Comparison of ENCODE assay signal across 22 mouse cellular contexts in the genomic region with DNA sequence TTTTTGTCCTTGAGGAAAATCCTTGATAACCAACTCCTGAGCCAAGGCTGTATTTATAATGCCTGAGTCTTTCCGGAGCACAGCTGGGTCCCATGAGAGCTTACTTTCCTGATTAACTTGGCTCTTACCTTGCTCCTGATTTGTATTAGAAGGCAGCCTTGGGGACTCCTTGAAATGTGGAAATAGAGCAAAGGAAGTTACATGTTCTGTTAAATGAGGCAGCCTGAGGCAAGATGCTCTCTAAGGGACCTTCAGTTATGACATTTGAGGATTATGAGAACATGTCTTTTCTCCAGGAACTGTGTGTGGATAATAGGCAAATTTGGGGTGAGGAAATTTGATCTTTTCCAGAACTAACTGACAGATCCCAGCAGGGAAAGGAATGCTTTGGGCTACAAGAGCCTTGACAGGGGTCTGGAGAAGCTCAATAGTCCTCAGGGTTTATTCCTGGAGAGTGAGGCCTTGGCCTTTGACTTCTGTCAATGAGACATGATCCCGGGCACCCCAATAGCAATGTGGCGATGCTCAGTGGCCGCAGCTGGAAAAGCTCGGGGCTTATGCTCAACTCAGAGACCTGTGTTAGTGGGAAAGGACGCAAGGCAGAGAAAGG. TPM values are rescaled to one million over a fixed set of nuclear protein-coding genes. Genes with fewer than 3 reads are reported as not detected.
A peak's percentile ranks its signal among the peaks of the same experiment; 100 is the strongest.
DNase-seq lines count a peak whose midpoint lies in the region; ATAC-seq and TF ChIP-seq lines count a peak whose summit lies in the region.
"Had no signal": no experiment of that assay in that cellular context is flagged by ENCODE, and none has a peak within 500 bp of the region (broad histone marks: within the 10 kb centered on the region; RNA-seq: fewer than 3 reads in every experiment).

No protein-coding gene starts in this region.

- H3K4me2 ChIP-seq in heart, embryonic 16.5 days (ENCODE audit: low read depth, low read length): no peak overlapping the region
- no peak overlapping the region for H3K4me2 ChIP-seq in limb, embryonic 14.5 days (replicated peaks; ENCODE audit: low read depth, low read length, severe bottlenecking)
- no peak overlapping the region for H3K4me2 ChIP-seq in kidney, embryonic 14.5 days (replicated peaks; ENCODE audit: low read depth, low read length)
- H3K4me2 ChIP-seq: kidney, embryonic 15.5 days; liver, embryonic 12.5 days; lung, embryonic 14.5 days; midbrain, embryonic 12.5 days had no signal

- no peaks in the 10 kb centered on the region for H3K27me3 ChIP-seq in heart, embryonic 16.5 days (ENCODE audit: control insufficient read depth, insufficient read depth, low read length)
- no peaks in the 10 kb centered on the region for H3K27me3 ChIP-seq in embryonic facial prominence, embryonic 10.5 days (replicated peaks; ENCODE audit: low read depth, poor library complexity, severe bottlenecking)
- H3K27me3 ChIP-seq in limb, embryonic 14.5 days (ENCODE audit: control insufficient read depth, insufficient read depth, low read length): no peaks in the 10 kb centered on the region
- H3K27me3 ChIP-seq in kidney, embryonic 14.5 days (ENCODE audit: control insufficient read depth, insufficient read depth, low read length): no peaks in the 10 kb centered on the region
- H3K27me3 ChIP-seq: kidney, embryonic 15.5 days; liver, embryonic 12.5 days; midbrain, embryonic 12.5 days had no signal

- no peak overlapping the region for H3K4me3 ChIP-seq in heart, embryonic 16.5 days (ENCODE audit: low read length)
- no peak overlapping the region for H3K4me3 ChIP-seq in embryonic facial prominence, embryonic 10.5 days
- no peak overlapping the region for H3K4me3 ChIP-seq in limb, embryonic 14.5 days (replicated peaks; ENCODE audit: low read length)
- no peak overlapping the region for H3K4me3 ChIP-seq in kidney, embryonic 14.5 days (ENCODE audit: low read length)
- H3K4me3 ChIP-seq: hindbrain, embryonic 10.5 days; kidney, embryonic 15.5 days; liver, embryonic 12.5 days; midbrain, embryonic 12.5 days had no signal

- no peaks in the 10 kb centered on the region for H3K9me3 ChIP-seq in heart, embryonic 16.5 days (replicated peaks; ENCODE audit: control insufficient read depth, low read length)
- H3K9me3 ChIP-seq in embryonic facial prominence, embryonic 10.5 days: no peaks in the 10 kb centered on the region
- H3K9me3 ChIP-seq in limb, embryonic 14.5 days (ENCODE audit: control insufficient read depth, low read length): no peaks in the 10 kb centered on the region
- H3K9me3 ChIP-seq in kidney, embryonic 14.5 days (ENCODE audit: control insufficient read depth, low read length): no peaks in the 10 kb centered on the region
- H3K9me3 ChIP-seq: hindbrain, embryonic 10.5 days; kidney, embryonic 15.5 days; liver, embryonic 12.5 days; midbrain, embryonic 12.5 days had no signal

- no peaks in the 10 kb centered on the region for H3K36me3 ChIP-seq in heart, embryonic 16.5 days (ENCODE audit: control insufficient read depth, insufficient read depth)
- H3K36me3 ChIP-seq in embryonic facial prominence, embryonic 10.5 days (replicated peaks): no peaks in the 10 kb centered on the region
- no peaks in the 10 kb centered on the region for H3K36me3 ChIP-seq in limb, embryonic 14.5 days (ENCODE audit: control insufficient read depth, insufficient read depth, low read length)
- H3K36me3 ChIP-seq in kidney, embryonic 14.5 days (ENCODE audit: control insufficient read depth, insufficient read depth, low read length): no peaks in the 10 kb centered on the region
- H3K36me3 ChIP-seq: hindbrain, embryonic 10.5 days; kidney, embryonic 15.5 days; liver, embryonic 12.5 days; midbrain, embryonic 12.5 days had no signal

- H3K27ac ChIP-seq in heart, embryonic 16.5 days (ENCODE audit: low read length): peak overlapping the region; percentile 68
- H3K27ac ChIP-seq in embryonic facial prominence, embryonic 10.5 days (replicated peaks): no peak overlapping the region
- H3K27ac ChIP-seq in limb, embryonic 14.5 days (replicated peaks; ENCODE audit: low read depth, low read length): no peak overlapping the region
- H3K27ac ChIP-seq in kidney, embryonic 14.5 days (ENCODE audit: low read depth, low read length): no peak overlapping the region
- H3K27ac ChIP-seq: hindbrain, embryonic 10.5 days; kidney, embryonic 15.5 days; liver, embryonic 12.5 days; midbrain, embryonic 12.5 days had no signal

- H3K4me1 ChIP-seq in heart, embryonic 16.5 days (ENCODE audit: control insufficient read depth, insufficient read depth, low read length): peaks cover 3% of the 10 kb centered on the region; the same call in 1 of the 2 replicates
- no peaks in the 10 kb centered on the region for H3K4me1 ChIP-seq in embryonic facial prominence, embryonic 10.5 days
- no peaks in the 10 kb centered on the region for H3K4me1 ChIP-seq in limb, embryonic 14.5 days (ENCODE audit: control insufficient read depth, insufficient read depth, low read length)
- no peaks in the 10 kb centered on the region for H3K4me1 ChIP-seq in kidney, embryonic 14.5 days (ENCODE audit: control insufficient read depth, insufficient read depth, low read length)
- H3K4me1 ChIP-seq: hindbrain, embryonic 10.5 days; kidney, embryonic 15.5 days; liver, embryonic 12.5 days; midbrain, embryonic 12.5 days had no signal

- 50% methylated on average over 6 of the region's 6 CpGs for WGBS in heart, embryonic 16.5 days
- WGBS in embryonic facial prominence, embryonic 10.5 days: 44% methylated on average over 6 of the region's 6 CpGs
- WGBS in limb, embryonic 14.5 days: 54% methylated on average over 6 of the region's 6 CpGs
- WGBS in kidney, embryonic 14.5 days: 83% methylated on average over 6 of the region's 6 CpGs

- H3K9ac ChIP-seq in heart, embryonic 16.5 days (ENCODE audit: low read length): no peak overlapping the region
- H3K9ac ChIP-seq in limb, embryonic 14.5 days (ENCODE audit: low read depth, low read length, severe bottlenecking): no peak overlapping the region
- H3K9ac ChIP-seq in kidney, embryonic 14.5 days (ENCODE audit: low read depth, low read length): no peak overlapping the region
- H3K9ac ChIP-seq: kidney, embryonic 15.5 days; liver, embryonic 12.5 days; lung, embryonic 14.5 days; midbrain, embryonic 12.5 days had no signal

- no peak for TF ChIP-seq POLR2A in limb, embryonic 14.5 days (IDR thresholded peaks at IDR 0.05; ENCODE audit: borderline replicate concordance, extremely low read depth, insufficient read depth, insufficient read length)

- no peak for DNase-seq in heart, postnatal 14 days
- DNase-seq in embryo, embryonic 10.5 days (ENCODE audit: low spot score): peak; percentile 25
- DNase-seq in embryonic facial prominence, embryonic 10.5 days (ENCODE audit: low spot score): peak; percentile 42
- DNase-seq in limb, embryonic 14.5 days (ENCODE audit: low spot score): peak; percentile 27
- no peak for DNase-seq in ovary, postnatal 10 days (ENCODE audit: low spot score)
- DNase-seq: cerebellum, adult 11 months; cerebellum, postnatal 14 days; gastrocnemius, postnatal 14 days; lung, embryonic 14.5 days; lung, postnatal 4 days; thymus, adult 18-20 months had no signal

- peak; percentile 45; the same call in 1 of the 2 replicates for ATAC-seq in heart, embryonic 16.5 days (replicated peaks; ENCODE audit: extremely low read depth, insufficient read depth, low FRiP score)
- ATAC-seq in limb, embryonic 14.5 days (ENCODE audit: low FRiP score, low read depth): peak; percentile 55
- no peak for ATAC-seq in kidney, embryonic 14.5 days (ENCODE audit: low FRiP score, low TSS enrichment)
- ATAC-seq: inflammation-experienced regulatory T-cells, adult 6 months; liver, embryonic 12.5 days had no signal

- intact Hi-C loops in heart, postnatal 14 days (cut with DNase I): no loop called here

RNA-seq across cellular contexts. Expression of gene Akap4, which starts 12.6 kb away (rescaled TPM):
- not detected in 2 replicates for polyA plus RNA-seq in heart, embryonic 16.5 days (2015; fragmentation: Nextera tagmentation; extraction: Ambion mirVana)
- not detected for total RNA-seq in heart, postnatal 14 days (2021)
- polyA plus RNA-seq in embryonic facial prominence, embryonic 10.5 days (2016; fragmentation: Nextera tagmentation; extraction: Ambion mirVana): not detected in 2 replicates
- not detected in 2 replicates for polyA plus RNA-seq in limb, embryonic 14.5 days (2012; rRNA removed)
- not detected in 2 replicates for polyA plus RNA-seq in limb, embryonic 14.5 days (2014; fragmentation: Nextera tagmentation; extraction: Ambion mirVana)
- not detected in 2 replicates for polyA plus RNA-seq in kidney, embryonic 14.5 days (2014; fragmentation: Nextera tagmentation; extraction: Ambion mirVana)
- total RNA-seq: ES-E14; gastrocnemius, postnatal 14 days; layer of hippocampus, postnatal 25 days; left cerebral cortex, postnatal 25 days had no signal
- polyA plus RNA-seq: forebrain, embryonic 11.5 days; hindbrain, embryonic 10.5 days; inflammation-experienced regulatory T-cells, adult 6 months; kidney, embryonic 15.5 days; liver, embryonic 12.5 days; lung, embryonic 14.5 days; midbrain, embryonic 12.5 days had no signal

RNA-seq across cellular contexts. Expression of gene Ccnb3, which starts 38.5 kb away (rescaled TPM):
- polyA plus RNA-seq in heart, embryonic 16.5 days (2015; fragmentation: Nextera tagmentation; extraction: Ambion mirVana): 0.20 TPM in 2 replicates
- total RNA-seq in heart, postnatal 14 days (2021): under 1 TPM in 1 of 2 experiments, not detected in 1; 0.17 TPM
- 0.10 and 0.12 TPM in 2 replicates for polyA plus RNA-seq in embryonic facial prominence, embryonic 10.5 days (2016; fragmentation: Nextera tagmentation; extraction: Ambion mirVana)
- polyA plus RNA-seq in limb, embryonic 14.5 days (2012; rRNA removed): 0.19 and 0.38 TPM in 2 replicates
- polyA plus RNA-seq in limb, embryonic 14.5 days (2014; fragmentation: Nextera tagmentation; extraction: Ambion mirVana): 0.07 TPM in 1 of 2 replicates, not detected in the other
- not detected in 2 replicates for polyA plus RNA-seq in kidney, embryonic 14.5 days (2014; fragmentation: Nextera tagmentation; extraction: Ambion mirVana)
- total RNA-seq: gastrocnemius, postnatal 14 days; layer of hippocampus, postnatal 25 days; left cerebral cortex, postnatal 25 days had no signal
- polyA plus RNA-seq: hindbrain, embryonic 10.5 days; inflammation-experienced regulatory T-cells, adult 6 months; kidney, embryonic 15.5 days; liver, embryonic 12.5 days; lung, embryonic 14.5 days; midbrain, embryonic 12.5 days had no signal

Comparison
In these comparisons a context has a peak if more than half of its experiments do, and no peak if none do; other contexts are left out.
1. DNase-seq: peak in embryo, embryonic 10.5 days (single experiment), embryonic facial prominence, embryonic 10.5 days (single experiment) and limb, embryonic 14.5 days (single experiment); none in heart, postnatal 14 days (0 of 2) and ovary, postnatal 10 days (single experiment).